Mouse (Mus musculus): ENCODE results near the gene Gstt2.

DNA sequence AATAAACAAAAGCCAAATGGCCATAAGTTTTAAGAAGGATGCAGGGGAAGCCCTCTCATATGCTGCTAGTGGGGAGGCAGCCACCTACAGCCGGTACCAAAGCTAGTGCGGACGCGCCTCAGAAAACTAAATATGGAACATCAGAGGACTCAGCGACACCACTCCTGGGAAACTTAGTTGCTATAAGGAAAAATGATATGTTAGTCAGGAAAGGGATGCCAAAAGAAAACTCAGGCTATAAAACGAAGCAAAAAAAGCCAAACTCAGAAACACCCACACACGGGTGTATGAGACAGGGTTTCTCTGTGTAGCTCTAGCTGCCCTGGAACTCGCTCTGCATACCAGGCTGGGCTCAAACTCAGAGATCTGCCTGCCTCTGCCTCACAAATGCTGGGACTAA is 48.9 kb downstream of the Gstt2 start:
- TF ChIP-seq POLR2A (IDR thresholded peaks at IDR 0.05; ENCODE audit: low read depth, low read length) (no peak), CTCF (IDR thresholded peaks at IDR 0.05; ENCODE audit: extremely low read depth, insufficient read depth, insufficient read length, insufficient replicate concordance) (no peak)
